Mouse (Mus musculus) embryo, embryonic 10.5 days (tissue): Measurements from ENCODE around the gene Gm20388.
"Not testable (repeated sequence)": the region's sequence is repeated elsewhere in the genome, so short reads cannot be mapped to it uniquely, and the experiment has no call there.

Experiments
- DNase-seq: peaks from one replicate; pipeline ENCODE4 v3.0.0-alpha.2; 2015; ENCODE audit warnings: low spot score

The Gm20388 gene

GRCm38 (mm10) chr8:123004033-123004922, 3093.6 kb downstream of the Gm20388 start:
- no peak for DNase-seq

DNA sequence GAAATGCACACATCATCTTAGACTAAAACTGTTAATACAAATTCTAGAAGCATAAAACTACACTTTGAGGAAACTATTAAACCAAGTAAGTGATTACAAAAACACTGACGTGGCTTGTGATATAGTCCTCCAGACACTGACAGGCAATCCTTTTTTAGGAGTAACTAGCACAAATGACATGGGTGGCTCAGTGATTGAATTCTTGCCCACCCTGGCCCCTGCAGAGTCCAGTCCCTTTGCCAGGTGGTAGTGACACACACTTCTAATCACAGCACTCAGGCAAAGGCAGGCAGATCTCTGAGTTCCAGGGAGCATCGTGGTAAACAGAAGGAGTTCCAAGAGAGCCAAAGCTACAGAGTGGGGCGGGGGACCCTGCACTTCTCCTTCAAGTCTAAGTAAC, 3094.7 kb downstream of the Gm20388 start:
- DNase-seq = no peak

DNA sequence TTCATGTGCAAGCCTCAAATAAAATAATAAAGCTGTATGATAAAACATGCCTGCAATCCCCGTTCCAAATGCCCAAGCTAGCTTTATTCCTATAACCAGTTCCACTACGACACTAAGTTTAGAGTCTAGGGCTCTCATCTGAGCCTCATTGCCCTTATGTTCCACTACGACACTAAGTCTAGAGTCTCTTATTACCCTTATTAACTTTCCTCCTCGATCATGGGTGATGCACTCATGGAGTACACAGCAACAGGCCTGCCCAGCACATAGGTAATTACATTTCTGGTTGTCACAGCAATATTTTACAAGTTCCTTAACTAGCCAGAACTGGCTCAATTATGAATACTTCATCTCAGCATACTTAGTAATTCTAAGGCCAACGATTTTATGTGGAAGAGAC, 3095.2 kb downstream of the Gm20388 start:
- DNase-seq = no peak

DNA sequence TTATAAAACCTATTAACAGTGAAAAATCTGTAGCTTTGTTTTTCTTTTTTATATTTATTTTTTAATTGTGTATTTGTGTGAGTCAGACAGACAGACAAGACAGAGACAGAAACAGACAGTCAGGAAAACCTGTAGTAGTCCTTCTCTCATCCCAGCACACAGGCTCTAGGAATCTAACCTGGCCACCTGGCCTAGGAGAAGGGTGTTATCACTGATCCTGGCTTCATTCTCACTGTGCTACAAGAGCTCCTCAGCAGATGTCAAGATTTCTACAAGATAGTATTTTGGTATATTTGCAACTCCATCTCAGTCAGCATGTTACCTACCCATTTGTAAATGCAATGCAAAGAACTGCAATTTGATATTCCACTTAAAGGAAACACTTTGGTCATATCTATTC, 3100.7 kb downstream of the Gm20388 start:
- no peak for DNase-seq

DNA sequence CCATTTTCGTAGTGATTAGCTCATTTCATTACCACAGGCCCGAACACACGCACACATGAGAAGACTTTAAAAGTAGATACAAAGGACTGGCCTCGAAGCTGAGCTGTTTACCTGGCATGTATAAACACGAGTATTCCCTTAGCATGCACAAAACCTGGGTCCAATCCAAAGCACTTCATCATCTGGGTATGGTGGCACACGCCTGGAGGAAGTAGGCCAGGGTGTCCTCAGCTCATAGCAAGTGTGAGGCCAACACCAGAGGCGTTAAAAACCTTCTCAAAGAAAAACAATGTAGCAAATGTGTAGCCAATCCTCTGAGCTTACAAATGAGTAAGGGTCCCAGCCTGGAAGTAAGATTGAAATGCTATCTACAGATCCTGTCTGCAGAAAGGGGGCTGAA, 3103.8 kb downstream of the Gm20388 start:
- no peak for DNase-seq

DNA sequence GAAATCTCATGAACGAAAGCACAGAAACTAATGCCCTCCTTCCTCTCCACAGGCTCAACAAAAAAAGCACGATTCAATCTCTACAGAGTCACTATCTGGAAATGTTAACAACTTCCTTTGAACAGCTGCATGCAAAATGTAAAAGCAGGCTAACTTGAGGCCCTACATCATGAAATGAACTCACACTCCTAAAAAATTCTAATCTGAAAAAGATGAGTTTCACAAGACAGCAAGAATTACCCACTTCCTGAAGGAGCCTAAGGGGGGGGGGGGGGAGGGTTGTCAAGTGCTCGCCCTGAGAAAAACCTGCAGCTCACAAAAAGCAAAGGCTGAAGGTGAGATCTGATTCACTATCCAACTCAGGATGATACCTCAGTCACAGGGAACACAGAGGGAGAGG, 3104.4 kb downstream of the Gm20388 start:
- no peak for DNase-seq

DNA sequence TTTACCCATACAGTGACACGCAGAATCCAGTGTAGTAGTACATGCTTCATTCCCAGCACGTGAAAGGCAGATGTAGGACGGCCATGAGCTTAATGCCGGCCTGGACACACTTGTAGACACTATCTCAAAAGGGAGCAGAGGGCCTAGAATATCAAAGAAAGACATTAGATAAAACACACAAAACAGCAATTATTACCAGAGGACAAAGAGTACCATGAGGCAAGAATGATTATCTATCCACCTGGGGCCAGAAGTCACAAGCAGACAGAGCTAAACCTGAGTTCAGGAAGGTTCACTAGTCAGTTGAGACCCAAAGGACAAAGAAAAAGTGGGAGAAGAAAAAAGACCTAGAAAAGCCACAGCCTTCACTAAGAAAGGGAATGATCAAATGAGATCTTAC, 3106.5 kb downstream of the Gm20388 start:
- no peak for DNase-seq

- no peak for DNase-seq
Measured at GRCm38 (mm10) chr8:123018484-123019164, 3108.0 kb downstream of the Gm20388 start.

DNA sequence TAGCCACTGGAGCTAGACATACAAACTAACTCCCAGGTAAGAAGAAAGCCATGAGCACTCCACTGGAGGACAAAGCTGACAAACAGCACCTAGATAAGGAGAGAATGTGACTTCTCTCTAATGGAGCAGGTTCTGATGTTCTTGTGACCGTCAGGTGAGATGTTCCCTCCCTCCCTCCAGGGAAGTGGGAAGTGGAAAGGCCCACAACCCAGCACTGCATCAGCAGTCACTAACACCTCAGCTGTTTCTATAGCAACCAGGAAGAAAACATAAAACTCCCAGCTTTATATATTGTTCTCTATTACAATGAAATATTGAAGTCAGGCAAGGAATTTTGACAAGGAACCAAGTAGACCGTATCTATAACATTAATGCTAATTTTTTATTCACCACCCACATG, 3109.4 kb downstream of the Gm20388 start:
- no peak for DNase-seq

DNA sequence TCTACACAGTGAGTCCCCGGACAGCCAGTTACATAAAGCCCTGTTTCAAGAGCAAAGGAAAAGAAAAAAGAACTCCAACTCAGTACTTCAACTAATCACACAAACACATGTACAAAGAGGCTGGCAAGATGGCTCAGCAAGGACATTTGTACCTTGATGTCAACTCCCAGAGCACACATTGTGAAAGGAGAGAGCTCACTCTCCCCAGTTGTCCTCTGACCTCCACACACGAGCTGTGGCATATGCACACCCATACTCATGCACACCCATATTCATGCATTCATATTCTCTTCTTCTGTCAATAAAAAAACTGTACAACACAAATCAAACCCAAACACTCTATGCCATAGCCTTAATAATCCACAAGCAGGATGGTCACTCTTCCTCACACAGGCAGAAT, 3110.2 kb downstream of the Gm20388 start:
- DNase-seq = no peak

- no peak for DNase-seq
Measured at GRCm38 (mm10) chr8:123021259-123021658, 3110.6 kb downstream of the Gm20388 start.

DNA sequence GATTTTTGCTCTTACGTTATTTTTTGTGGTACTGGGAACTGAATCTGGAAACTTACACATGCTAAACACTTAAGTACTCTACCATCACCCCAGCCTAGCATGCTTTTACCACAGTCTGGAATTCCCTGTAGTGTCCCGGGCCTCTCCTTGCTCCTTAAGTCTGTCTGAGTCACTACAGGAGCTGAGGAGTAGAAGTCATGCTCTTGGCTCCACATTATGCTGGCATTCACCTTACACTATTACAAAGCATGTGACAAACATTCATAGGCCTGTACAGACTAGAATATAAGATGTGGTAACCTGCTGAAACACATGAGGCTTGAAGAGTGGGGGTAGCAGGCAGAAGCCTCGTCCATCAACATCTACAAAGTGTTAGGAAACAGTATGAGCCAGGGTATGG, 3112.1 kb downstream of the Gm20388 start:
- DNase-seq = no peak

GRCm38 (mm10) chr8:123024226-123024625, 3113.6 kb downstream of the Gm20388 start:
- no peak for DNase-seq

DNA sequence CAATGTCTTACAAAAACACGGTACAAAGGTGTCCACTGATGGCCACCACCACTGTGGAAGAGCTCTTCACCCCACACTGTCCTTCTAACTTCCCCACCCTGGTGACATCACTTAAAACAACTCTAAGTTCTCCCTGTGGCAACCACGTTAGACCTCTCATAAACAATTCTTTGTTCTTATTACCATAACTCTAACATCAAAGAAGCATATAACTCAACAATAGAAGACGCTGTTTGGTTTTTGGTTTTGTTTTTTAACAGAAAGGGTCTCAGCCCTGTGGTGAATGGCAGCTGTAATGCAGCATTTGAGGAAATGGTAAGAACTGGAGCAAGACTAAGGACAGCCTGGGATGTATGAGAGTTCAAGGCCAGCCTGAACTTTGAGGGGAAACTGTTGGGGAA, 3115.3 kb downstream of the Gm20388 start:
- DNase-seq = no peak

DNA sequence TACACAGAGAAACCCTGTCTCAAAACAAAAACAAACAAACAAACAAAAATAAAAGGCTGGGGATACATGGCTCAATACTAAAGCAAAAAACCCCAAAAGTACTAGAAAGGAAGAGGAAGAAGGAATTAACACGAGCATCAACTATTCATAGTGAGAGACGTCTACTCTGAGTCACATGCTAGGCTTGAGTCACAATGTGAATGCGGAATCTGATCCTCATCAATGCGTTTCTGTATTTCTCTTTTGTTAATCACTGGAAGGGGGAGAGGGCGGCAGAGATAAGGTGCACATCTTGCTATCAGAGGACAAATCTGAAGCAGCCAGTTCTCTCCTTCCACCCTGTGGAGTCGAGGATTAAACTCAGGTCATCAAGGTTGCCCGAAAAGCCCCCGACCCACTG, 3117.1 kb downstream of the Gm20388 start:
- no peak for DNase-seq

DNA sequence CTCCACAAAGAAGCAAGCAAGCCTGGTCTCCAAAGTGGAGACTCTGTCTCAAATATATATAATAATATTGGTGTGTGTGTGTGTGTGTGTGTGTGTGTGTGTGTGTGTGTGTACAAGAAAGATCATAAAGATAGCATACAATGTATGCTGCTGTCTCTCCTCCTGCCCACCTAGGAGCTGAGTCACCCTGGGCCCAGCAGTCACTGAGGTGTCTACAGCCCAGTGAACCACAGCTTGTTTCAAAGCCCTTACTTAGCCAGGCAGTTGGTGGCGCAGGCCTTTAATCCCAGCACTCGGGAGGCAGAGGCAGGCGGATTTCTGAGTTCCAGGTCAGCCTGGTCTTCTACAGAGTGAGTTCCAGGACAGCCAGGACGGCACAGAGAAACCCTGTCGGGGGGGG, 3119.4 kb downstream of the Gm20388 start:
- DNase-seq = not testable (repeated sequence)

DNA sequence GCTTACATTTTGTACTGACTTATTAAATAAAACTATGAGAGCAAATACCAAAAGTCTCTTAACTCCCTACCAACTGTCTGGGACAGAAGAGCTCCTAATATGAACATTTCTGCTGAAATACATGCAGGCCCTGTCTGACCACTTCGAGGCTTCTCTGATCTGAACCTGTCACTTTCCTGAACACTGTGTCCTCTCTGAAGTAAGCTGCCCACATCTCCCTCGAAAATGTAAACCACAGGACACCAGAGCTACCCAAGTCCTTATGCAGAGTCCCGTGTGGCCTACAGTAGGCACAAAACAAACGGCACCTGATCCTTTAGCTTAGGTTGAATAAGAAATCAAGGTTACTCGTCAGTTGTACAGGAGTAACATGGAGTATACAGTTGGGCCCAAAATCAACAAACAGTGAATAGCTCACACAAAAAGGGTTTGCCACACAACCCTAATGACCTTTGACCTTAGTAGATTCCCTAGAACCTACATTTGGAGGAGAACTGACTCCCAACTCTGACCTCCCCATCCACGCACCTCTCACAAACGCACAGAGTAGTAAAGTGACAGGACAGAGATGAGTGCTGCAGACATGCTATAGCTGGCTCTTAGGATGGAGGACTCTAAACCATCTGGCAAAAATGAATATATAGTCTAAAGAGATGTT, 3120.8 kb downstream of the Gm20388 start:
- DNase-seq = no peak

DNA sequence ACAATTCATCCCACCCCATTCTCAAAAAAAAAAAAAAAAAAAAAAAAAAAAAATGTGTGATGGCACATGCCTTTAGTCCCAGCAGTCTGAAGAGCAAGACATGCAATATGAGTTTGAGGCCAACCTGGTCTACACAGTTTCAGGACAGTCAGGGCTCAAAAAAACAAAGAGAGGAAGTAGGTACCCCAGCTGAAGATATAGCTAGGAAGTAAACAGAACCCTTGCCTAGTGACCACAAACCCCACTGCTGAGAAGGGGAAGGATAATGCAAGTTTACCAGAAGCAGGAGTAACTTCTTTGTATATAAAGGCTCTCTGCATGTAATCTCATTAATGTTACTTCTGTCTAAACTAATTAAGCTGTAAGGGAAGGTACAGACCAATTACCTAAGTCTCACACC, 3122.1 kb downstream of the Gm20388 start:
- no peak for DNase-seq

- no peak for DNase-seq
Measured at GRCm38 (mm10) chr8:123033431-123033830, 3122.8 kb downstream of the Gm20388 start.

DNA sequence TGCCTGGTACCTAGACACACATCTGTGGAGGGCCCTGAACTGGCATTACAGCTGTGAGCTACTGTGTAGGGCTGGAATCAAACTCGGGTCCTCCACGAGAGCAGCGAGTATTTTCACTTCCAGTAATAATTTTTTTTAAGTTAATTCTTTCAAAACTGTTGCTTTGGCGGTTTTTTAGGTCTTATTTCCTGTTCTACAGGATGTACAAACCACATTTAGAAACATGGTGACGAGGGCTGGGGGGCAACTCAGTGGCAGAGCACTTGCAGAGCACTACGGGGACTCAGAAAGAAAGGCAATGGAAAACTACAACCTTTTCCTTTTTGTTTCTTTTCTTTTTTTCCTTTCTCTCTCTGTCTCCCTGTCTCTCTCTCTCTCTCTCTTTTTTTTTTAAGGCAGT, 3123.5 kb downstream of the Gm20388 start:
- no peak for DNase-seq

DNA sequence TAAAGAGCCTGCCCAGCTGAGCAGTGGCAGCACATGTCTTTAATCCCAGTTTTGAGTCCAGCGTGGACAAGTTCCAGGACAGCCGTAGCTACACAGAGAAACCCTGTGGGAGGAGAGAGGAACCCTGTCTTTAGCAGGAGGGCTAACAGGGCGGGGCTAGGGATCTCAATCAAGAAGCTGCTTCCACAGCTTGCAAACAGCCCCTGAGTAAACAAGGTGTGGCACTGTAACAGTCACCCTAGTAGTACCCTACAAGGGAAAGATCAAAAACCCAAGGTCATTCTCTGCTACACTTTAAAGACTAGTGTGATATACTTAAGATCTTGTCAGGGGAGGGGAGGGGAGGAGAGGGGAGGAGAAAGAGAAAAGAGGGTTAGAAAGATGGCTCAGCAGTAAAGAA, 3126.3 kb downstream of the Gm20388 start:
- no peak for DNase-seq

GRCm38 (mm10) chr8:123037487-123037886, 3126.8 kb downstream of the Gm20388 start:
- DNase-seq = no peak

DNA sequence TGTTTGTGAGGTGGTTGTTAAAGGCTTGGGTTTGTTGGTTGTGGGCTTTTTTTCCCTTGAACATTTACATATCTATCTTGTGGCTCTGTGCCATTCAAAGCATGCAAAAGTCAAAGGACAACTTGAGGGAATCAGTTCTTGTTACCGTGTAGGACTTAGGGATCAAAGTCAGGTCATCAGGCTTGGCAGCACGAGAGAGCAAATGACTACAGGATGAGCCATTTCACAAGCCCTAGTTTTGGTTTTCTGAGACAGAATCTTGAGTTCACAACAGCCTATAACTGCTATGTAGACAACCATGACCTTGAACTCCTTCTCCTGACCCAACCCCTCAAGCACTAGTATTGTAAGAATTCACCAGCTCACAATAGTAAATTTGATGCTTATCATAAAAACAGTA, 3127.7 kb downstream of the Gm20388 start:
- DNase-seq = no peak
